Mouse (Mus musculus) left cerebral cortex, adult 18-20 months (tissue): ENCODE measurements around the gene Mfsd13b. TPM values are rescaled to one million over a fixed set of nuclear protein-coding genes. Genes with fewer than 3 reads are reported as not detected.

Experiments
- DNase-seq, 2 experiments: peaks; one replicate each; pipeline ENCODE4 v3.0.0; 2021 to 2022; ENCODE audit warnings: low spot score in 2 of 2, mixed read lengths in 1 of 2
- total RNA-seq, 2 experiments: library from RNA; stranded (reverse); gene quantifications; 2 replicates each; pipeline ENCODE4 v1.2.3; 2021

Mfsd13b gene
- total RNA-seq, 2 experiments from 2014 or later, result 0.21 to 0.46 TPM

- DNase-seq, result no peak
Measured at GRCm38 (mm10) chr7:121040595-121040994, 58.3 kb downstream of the Mfsd13b start.

DNA sequence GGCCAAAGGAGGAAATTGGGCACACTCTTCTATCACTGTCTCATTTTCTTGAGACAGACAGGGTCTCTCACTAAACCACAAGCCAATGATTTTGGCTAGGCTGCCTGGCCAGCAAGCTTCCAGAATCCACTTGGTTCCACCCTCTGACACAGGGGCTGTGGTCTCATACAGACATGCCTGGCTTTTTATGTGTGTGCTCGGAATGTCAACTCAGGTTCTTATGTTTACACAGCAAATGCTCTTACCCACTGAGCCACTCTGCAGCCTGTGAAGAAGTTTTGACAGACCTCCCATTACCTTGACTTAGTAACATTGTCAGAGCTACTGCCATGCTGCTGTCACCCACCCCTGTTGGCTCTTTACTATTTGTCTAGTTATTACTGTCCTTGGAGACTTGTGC is 59.7 kb downstream of the Mfsd13b start:
- no peak for DNase-seq

DNA sequence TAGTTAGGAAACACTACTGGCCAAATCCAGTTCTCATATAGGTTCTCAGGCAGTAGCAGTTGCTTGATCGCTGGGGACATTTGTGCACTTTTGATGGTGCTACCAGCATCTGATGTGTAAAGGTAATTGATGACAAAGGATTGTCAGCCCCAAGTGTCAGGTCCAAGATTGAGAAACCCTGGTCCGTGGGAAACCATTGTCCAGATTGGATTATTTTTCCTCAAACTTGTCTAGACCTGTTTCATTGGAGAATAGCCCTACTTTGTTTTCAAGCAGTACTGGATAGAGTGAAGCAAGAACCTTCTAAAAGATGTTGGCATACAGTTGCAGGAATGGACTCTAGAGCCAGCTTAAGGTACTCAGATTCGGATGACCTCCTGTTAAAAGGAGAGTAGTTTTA is 60.7 kb downstream of the Mfsd13b start:
- DNase-seq, result no peak

DNA sequence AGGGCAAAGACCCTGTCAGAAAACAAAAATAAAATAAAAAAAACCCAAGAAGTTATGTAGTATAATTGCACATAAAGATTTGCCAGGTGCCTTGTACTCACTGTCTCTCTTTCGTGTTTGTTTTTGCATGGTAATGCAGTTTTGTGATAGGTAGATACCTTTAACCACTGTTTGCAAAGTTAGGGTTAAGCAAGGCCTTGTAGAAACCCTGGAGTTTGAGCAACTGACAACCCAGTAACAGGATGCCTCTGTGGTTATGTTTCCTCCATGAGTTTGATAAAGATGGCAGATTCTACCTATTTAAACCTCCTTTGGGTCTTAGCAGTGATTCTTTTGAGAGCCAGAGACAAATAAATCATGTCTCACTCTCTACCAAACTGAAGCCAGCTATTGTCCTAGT is 61.2 kb downstream of the Mfsd13b start:
- DNase-seq, result no peak

- DNase-seq, result no peak
Measured at GRCm38 (mm10) chr7:121044251-121044650, 61.9 kb downstream of the Mfsd13b start.

DNA sequence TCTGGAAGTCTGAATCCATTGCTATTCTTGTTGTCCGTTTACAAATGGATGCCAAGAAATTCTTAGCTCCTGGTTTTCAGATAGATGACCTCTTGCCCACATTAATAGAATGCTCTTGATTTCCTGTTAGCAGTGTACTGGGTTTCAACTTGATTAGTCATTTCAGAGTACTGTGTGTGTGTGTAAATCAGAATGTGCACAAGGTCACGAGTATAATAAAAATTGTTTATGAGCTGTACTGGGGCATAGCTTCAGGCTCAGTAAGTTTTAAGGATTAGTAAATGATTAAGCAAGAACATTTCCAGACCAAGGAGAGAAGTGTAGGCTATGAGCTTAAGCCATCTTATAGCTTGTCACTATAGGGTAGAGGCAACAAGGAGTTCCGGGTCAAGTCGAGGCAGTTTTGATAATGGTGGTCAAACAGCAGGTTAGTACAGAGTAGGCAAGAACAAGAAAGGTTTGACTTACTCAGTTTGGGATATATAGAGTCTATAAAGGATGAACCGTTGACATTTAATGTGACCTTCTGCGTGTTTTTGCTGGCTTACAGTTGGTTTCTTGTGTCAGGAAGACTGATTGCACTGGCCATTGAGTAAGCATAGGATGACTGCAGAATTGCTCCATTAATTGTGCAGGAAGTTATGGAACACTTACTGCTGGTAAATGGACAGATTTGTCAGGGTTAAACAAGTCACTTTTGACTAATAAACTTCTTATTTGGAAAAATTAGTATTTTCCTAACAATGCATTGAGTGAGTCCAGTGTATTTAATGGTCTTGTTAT is 63.6 kb downstream of the Mfsd13b start:
- no peak for DNase-seq

DNA sequence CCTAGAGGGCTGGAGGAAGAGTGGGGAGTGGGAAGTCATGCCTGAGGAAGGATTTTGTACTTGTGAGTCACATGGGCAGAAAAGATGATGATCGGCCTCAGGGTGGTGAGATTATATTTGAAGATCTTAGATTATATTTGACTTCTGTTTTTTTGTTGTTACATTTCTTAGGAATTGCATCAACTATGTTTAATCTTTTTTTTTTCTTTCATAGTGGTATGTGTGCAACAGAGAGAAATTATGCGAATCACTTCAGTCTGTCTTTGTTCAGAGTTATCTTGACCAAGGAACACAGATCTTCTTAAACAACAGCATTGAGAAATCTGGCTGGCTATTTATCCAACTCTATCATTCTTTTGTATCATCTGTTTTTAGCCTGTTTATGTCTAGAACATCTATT is 65.3 kb downstream of the Mfsd13b start:
- DNase-seq, result no peak

DNA sequence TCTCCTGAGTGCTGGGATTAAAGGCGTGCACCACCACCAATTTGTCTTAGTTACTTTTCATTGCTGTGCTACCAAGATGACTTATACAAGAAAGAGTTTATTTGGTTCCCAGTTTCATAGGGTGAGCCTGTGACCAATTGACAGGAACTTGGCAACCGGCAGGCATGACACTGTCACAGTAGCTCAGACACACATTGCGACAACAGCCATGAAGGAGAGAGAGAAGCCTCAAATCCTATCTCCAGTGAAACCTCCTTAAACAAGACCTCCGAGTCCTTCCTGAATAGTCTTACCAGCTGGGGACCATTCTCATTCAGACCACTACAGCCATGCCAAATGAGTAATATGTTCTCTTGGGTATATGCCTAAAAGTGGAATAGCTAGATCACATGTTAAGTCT is 70.8 kb downstream of the Mfsd13b start:
- DNase-seq, result no peak

- DNase-seq, result no peak
Measured at GRCm38 (mm10) chr7:121059477-121060218, 77.3 kb downstream of the Mfsd13b start.

DNA sequence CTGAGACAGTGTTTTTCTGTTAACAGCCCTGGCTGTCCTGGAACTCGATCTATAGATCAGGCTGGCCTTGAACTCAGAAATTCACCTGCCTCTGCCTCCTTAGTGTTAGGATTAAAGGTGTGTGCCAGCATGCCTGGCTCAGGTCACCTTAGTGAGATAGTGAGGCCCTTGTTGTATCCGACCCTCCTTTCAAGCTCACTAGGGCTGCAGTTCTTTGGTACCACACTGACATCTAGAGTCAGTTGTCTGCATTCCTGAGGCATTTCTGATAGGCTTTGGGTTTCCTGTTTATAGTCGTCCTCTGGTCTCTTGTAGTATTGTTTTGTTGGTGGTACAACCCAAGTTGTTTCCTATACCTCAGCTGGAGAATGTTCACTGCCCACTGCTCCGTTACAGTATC is 82.0 kb downstream of the Mfsd13b start:
- DNase-seq, result no peak

Other genes starting within 250 kb of the Mfsd13b start
- gene Vwa3a, start 243.2 kb upstream of the Mfsd13b start, total RNA-seq, result 10 to 100 TPM; 12.3 to 14.1 TPM
- gene Gm5737, start 170.1 kb upstream of the Mfsd13b start, total RNA-seq, result not detected
- 10 to 100 TPM; 29.2 to 30.4 TPM for gene Eef2k, start 139.7 kb upstream of the Mfsd13b start, total RNA-seq
- 10 to 100 TPM; 27.0 to 27.4 TPM for gene Polr3e, start 64.8 kb upstream of the Mfsd13b start, total RNA-seq
- 10 to 100 TPM in 1 of 2 experiments, 1 to 10 TPM in 1; 9.0 to 11.4 TPM for gene Cdr2, start 197 bp upstream of the Mfsd13b start, total RNA-seq
- gene Mettl9, start 51.9 kb downstream of the Mfsd13b start, total RNA-seq, result 100 to 1,000 TPM in 1 of 2 experiments, 10 to 100 TPM in 1; 97.5 to 106 TPM
- gene Igsf6, start 92.1 kb downstream of the Mfsd13b start, total RNA-seq, result under 1 TPM; 0.33 to 0.45 TPM
- gene Otoa, start 99.1 kb downstream of the Mfsd13b start, total RNA-seq, result under 1 TPM; 0.19 to 0.49 TPM